Mouse (Mus musculus): ENCODE measurements around the gene Col4a4.

DNA sequence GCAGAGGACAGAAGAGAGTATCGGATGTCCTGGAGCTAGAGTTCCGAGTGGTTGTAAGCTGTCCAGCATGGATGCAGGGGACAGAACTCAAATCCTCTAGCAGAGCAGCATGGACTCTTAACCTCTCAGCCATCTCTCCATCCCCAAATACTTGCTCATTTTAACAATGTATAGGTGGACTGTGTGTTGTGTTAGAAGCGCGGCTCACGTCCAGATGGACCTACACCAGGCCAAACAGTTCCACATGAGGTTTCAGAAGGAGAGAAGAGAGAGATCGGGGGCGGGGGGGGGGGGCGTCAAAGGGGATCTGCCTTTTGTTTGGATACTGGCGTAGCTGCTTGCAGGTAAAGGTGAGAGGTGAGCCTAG is 48.6 kb upstream of the Col4a4 start:
- TF ChIP-seq CTCF (IDR thresholded peaks at IDR 0.05; ENCODE audit: extremely low read depth, insufficient read depth, low read length) (no peak), POLR2A (IDR thresholded peaks at IDR 0.05; ENCODE audit: extremely low read depth, insufficient read depth, low read length) (no peak)
